Mouse (Mus musculus) embryo, embryonic 10 days (tissue): ENCODE measurements at regions not wholly inside any gene's neighbourhood (a gene's known extent, or its start where the extent isn't known, plus 50 kb on each side); places are given as distances from the start of the nearest gene placed in this dataset.
A peak's percentile ranks its signal among the peaks of the same experiment; 100 is the strongest.

ENCODE experiments used
- DNase-seq: peaks from one replicate; pipeline ENCODE4 v3.0.0-alpha.2; 2015; ENCODE audit warnings: low spot score

GRCm38 (mm10) chr19:26938911-26939310, 53.2 kb downstream of the Gm815 start:
- no peak for DNase-seq

GRCm38 (mm10) chr19:26944006-26944405, 58.3 kb downstream of the Gm815 start:
- no peak for DNase-seq

GRCm38 (mm10) chr19:26946562-26946961, 60.9 kb downstream of the Gm815 start:
- no peak for DNase-seq

- no peak for DNase-seq
Observed at GRCm38 (mm10) chr19:26948479-26948878, 62.8 kb downstream of the Gm815 start.

- no peak for DNase-seq
Observed at GRCm38 (mm10) chr19:26949153-26949552, 63.5 kb downstream of the Gm815 start.

GRCm38 (mm10) chr19:26953348-26953747, 67.7 kb downstream of the Gm815 start:
- no peak for DNase-seq

GRCm38 (mm10) chr19:26966055-26966760, 80.5 kb downstream of the Gm815 start:
- DNase-seq, result no peak

GRCm38 (mm10) chr19:26973058-26973457, 87.4 kb downstream of the Gm815 start:
- DNase-seq, result peak; percentile 27

- DNase-seq, result no peak
Observed at GRCm38 (mm10) chr19:26973773-26974548, 88.3 kb downstream of the Gm815 start.

- DNase-seq, result no peak
Observed at GRCm38 (mm10) chr19:26974576-26975204, 89.0 kb downstream of the Gm815 start.

GRCm38 (mm10) chr19:26976604-26977322, 91.1 kb downstream of the Gm815 start:
- no peak for DNase-seq

- DNase-seq, result peak; percentile 49
Observed at GRCm38 (mm10) chr19:26977887-26978639, 92.4 kb downstream of the Gm815 start.

- DNase-seq, result no peak
Observed at GRCm38 (mm10) chr19:26978640-26979007, 92.9 kb downstream of the Gm815 start.

- DNase-seq, result no peak
Observed at GRCm38 (mm10) chr19:26979322-26979721, 93.6 kb downstream of the Gm815 start.

- DNase-seq, result no peak
Observed at GRCm38 (mm10) chr19:26986672-26987071, 101.0 kb downstream of the Gm815 start.

- DNase-seq, result no peak
Observed at GRCm38 (mm10) chr19:26987197-26987596, 101.5 kb downstream of the Gm815 start.

- DNase-seq, result no peak
Observed at GRCm38 (mm10) chr19:26987909-26988456, 102.3 kb downstream of the Gm815 start.

GRCm38 (mm10) chr19:26994586-26995352, 109.1 kb downstream of the Gm815 start:
- DNase-seq, result no peak

- DNase-seq, result no peak
Observed at GRCm38 (mm10) chr19:26999596-26999995, 113.9 kb downstream of the Gm815 start.

- DNase-seq, result no peak
Observed at GRCm38 (mm10) chr19:27021930-27022329, 136.2 kb downstream of the Gm815 start.

- no peak for DNase-seq
Observed at GRCm38 (mm10) chr19:27022917-27023316, 137.2 kb downstream of the Gm815 start.
